Mouse (Mus musculus) CD4-positive helper T cell, adult 2 months (primary cell): ENCODE results near the gene Nuak2.
"Not testable (repeated sequence)": the region's sequence is repeated elsewhere in the genome, so short reads cannot be mapped to it uniquely, and the experiment has no call there.

Experiments
- DNase-seq: peaks from one replicate; pipeline ENCODE4 v3.0.0-alpha.2; 2012; ENCODE audit warnings: low read depth, missing footprints, low spot score

The Nuak2 gene

GRCm38 (mm10) chr1:132315889-132316624 lies at the start of gene Nuak2:
Gene Nuak2, plus strand, starts transcription at chr1:132316126.
- DNase-seq = peak; percentile 78

DNA sequence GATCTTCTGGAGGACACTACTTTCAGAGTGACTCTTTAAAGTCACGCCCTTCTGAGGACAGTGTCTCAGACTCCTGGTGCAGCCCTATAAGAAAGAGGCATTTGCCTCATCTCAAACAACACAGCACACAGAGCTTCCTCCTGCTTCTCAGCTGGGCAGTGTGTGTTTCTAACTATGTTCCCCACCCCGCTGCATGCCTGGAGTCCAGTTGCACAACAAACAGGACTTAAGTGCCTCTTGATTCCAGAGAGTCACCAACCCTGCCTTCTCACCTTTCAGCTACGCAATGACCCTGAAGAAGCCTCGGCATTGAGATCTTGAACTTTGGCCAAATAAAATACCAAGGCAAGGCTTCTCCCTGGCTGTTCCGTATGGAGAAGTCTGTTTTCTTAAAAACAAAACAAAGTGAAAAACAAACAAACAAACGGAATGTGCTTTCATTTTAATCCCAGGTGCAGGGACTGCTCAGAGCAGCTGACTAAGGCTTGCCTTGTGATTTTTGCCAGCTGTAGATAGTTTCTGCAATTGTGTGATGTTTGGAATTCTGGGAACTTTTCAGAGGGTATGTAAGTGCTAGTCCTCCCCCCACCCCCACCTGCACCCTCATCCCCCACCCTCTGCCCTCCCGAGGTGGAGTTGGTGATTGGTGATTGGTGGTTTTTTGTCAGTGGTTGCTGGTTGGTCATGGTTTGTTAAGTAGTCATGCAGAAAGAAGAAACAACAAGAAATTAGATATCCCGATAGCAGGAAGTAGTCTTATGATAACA lies 49.0 kb upstream of the Nuak2 start:
- no peak for DNase-seq

DNA sequence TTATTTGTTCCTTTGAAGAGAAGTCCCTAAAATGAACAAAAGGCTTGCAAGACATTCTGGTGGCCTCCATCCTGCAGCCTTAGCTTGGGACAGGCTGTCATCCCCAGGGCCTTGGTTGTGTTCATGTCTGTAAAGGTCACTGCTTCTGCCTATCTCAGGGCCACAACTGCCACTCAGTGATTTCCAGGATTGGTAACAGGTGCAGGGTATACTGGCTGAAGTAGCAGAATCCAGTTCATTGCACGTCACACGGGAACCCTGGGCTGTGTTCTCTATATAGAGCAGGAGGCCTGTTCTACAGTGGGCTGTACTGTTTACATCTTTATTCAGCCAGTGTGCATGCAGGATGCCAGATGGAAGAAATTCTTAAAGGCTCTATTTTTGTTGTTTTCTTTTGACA lies 48.0 kb upstream of the Nuak2 start:
- no peak for DNase-seq

GRCm38 (mm10) chr1:132268418-132269060 lies 47.4 kb upstream of the Nuak2 start:
- no peak for DNase-seq

GRCm38 (mm10) chr1:132271237-132271636 lies 44.7 kb upstream of the Nuak2 start:
- DNase-seq = no peak

DNA sequence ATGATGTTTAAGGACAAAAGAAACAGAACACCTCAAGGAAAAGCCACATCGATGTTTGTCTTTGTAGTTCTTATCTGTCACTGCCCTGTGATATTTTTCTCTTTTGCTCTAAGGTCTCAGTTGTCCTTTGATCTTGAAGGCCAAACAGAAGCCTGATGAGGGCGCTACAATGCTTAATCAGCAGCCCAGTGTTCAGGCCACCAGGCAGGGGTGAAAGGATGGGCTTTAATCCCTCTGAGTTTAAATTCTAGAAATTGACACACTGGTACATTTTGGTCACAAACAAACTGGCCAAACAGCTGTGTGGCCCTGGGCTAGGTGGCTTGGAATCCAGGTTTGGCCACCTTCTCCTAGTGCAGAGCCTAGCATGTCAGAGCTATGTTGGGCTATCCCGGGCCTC lies 39.2 kb upstream of the Nuak2 start:
- no peak for DNase-seq

DNA sequence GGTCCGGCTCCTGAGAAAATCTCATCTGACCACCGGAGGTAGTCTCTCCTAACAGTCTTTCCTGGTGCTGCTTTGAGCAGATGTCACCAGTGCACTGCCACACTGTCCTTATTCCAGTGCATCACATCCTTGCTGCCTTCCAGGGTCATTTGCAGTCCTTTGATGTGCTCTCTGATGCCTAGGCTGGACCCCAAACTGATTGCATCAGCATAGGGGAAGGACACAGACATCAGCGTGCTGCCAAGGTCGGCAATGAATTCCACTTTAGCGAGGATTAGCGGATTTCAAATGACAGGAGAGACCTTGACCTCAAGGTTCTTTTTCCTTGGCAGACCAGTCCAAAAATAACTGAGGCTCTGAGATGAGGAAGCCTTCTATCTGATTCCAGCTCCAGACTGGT lies 38.8 kb upstream of the Nuak2 start:
- DNase-seq = no peak

- DNase-seq = not testable (repeated sequence)
Measured at GRCm38 (mm10) chr1:132280636-132281035, 35.3 kb upstream of the Nuak2 start.

GRCm38 (mm10) chr1:132281523-132282176 lies 34.3 kb upstream of the Nuak2 start:
- DNase-seq = no peak

DNA sequence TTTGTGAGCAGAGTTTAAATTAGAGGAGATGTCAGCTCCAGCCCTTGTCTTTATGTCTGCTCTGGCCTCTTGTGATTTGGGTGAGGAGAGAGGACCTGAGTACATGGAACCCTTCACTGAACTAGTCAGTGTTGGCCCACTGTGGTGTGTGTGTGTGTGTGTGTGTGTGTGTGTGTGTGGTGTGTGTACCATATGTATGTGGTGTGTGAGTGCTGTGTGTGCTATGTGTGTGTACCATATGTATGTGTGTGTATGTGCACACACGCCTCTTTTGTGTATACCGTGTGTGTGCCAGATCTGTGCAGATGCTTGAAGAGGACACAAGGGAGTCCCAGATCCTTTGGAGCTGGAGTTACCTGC lies 33.8 kb upstream of the Nuak2 start:
- no peak for DNase-seq

DNA sequence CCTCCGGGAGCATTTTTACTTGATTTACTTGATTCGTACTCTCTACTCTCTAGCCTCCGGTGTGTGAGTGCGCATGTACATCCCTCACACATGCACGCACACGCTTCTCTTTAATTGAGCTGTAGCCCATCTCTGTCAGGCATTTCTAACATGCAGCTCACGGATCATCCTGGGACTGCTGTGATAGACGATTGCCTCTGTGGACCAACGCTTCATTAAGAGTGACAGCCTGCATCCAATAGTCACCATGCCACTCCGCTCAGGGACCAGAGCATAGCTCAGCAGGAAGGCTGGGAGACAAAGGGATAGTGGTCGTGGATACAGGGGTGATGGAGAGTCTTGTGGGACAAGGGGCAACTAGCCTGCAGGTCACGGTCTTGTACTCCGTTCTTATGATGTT lies 32.9 kb upstream of the Nuak2 start:
- no peak for DNase-seq

- DNase-seq = no peak
Measured at GRCm38 (mm10) chr1:132286735-132287134, 29.2 kb upstream of the Nuak2 start.

DNA sequence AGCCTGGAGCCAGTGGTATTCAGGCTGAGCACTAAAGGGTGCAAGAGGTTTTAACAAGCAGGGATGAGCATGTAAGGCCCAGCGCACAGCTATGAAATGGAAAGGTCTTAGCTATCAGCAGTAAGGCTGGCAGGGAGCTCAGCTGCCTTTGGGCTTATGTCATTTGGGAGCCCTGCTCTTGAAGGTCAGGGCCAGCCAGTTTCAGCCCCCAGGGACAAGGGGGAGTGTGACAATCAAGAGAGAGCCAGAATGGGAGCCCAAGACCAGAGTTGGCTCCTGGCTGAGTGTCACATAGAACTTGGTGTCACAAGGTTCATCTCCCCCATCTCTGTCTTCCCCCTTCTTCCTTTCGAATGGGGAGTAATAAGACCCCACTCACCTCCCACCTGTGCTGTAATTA lies 28.5 kb upstream of the Nuak2 start:
- no peak for DNase-seq

GRCm38 (mm10) chr1:132287991-132288451 lies 27.9 kb upstream of the Nuak2 start:
- DNase-seq = no peak

DNA sequence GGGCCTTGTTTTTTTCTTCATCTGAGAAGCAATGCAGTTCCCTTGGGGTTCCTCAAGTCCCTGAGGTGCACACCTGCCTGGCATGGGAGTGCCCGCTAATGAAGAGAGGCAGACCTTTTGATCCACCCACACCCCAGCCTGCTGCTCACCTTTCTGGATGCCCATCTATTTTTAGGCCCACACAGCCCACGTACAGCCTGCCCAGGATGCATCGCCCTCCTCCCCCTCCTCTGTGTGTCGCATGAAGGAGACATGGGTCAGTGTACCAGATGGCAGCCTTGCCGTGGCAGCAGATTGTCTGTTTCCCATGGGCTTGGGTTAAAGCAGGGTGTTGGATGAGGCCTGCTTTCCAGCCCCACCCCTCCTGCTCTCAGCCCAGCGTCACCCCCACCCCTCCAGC lies 26.0 kb upstream of the Nuak2 start:
- no peak for DNase-seq

GRCm38 (mm10) chr1:132290921-132291675 lies 24.8 kb upstream of the Nuak2 start:
- no peak for DNase-seq

GRCm38 (mm10) chr1:132291706-132292105 lies 24.2 kb upstream of the Nuak2 start:
- DNase-seq = no peak

GRCm38 (mm10) chr1:132292318-132293129 lies 23.4 kb upstream of the Nuak2 start:
- no peak for DNase-seq

GRCm38 (mm10) chr1:132295506-132295905 lies 20.4 kb upstream of the Nuak2 start:
- DNase-seq = no peak

DNA sequence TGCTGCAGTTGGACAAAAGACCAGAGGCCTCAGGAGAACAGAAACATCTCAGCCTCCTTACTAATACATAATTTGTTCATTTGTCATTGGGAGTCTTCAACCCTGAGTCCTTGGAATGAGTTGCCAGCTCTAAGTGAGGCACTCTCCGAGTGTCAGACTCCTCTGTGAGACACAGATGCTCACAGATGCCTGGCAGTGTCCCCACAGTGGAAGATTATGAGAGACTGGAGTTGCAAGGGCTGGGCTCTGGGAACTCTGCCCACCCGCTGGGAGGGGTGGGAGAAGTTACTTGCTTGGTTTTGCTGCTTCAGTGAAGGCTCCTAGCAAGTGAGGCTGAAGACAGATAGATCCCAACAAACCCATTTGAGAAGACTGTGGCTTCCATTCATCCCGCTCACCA lies 19.9 kb upstream of the Nuak2 start:
- no peak for DNase-seq

DNA sequence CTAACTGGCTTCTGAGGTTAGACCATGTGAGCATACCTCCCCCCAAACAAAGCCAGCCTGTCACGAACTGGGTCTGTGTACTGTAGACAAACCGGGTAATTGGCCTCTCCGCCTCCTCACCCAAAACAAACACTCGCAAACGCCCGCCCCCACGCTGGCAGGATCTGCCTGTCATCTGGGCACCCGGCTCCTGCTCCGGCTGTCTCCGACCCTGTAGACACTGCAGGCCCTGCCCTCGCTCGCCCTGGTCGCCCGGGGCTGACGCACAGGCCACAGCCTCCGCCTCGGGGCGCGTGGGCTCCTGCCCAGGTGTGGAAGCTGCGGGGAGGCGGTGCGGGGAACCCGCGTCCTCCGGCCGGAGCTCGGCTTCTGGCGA lies 17.5 kb upstream of the Nuak2 start, which contains the start of gene Klhdc8a:
Gene Klhdc8a (plus strand): TSS at position 202 of the 376 bp plus-strand sequence.
- no peak for DNase-seq
